Mouse (Mus musculus) retina, postnatal 1 day (tissue): ENCODE measurements around the gene Hgfac.

Source experiments
- DNase-seq: peaks from one replicate; pipeline ENCODE4 v3.0.0-alpha.2; 2012

Hgfac gene

DNA sequence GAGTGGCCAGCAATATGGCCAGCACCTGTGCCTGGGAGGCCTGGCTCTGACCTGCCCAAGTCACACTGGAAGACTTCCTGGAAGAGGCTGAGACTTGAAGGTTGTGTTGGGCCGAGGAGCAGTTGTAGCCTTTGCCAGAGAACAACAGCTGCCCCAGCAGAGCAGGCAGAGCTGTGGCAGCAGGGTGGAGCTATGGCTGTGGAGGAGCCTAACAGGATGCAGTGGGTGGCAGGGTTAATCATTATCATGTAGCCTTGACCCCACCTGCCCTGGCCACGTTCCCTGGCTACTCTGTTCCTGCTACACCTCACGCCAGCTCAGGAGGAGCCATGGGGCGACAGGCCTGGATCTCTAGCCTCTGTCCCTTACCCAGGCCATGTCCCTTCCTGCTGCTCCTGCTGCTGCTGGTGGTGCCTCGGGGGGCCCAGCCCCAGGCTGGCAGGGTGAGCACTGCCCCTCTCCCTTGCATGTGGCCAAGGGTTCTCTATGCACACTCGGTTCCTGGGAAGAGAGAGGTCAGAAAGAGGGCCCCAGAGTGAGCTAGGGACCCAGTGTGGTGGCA is at the start of gene Hgfac:
Gene Hgfac, plus strand, starts transcription at position 242 of the 562 bp plus-strand sequence.
- DNase-seq = no peak

DNA sequence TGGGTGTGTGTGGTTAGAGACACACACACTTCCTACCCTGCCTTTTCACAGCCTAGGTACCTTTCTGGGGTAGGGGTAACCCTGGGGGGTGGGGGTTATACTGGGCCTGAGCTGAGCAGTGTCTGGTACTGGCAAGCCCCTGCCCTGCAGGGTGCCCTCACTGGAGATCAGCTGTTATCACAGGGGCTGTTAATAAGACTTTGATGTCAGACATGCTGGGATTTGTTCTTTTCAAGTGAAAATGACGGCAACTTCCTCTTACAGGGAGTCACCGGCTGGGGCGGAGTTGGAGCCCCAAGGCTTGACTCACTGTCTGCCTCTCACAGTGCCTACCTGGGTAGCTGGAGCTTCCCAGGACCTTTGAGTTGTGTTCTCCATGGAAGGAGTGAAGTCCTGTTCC is 42.6 kb upstream of the Hgfac start:
- DNase-seq = no peak

- DNase-seq = no peak
Observed at GRCm38 (mm10) chr5:34999281-34999680, 42.0 kb upstream of the Hgfac start.

- DNase-seq = no peak
Observed at GRCm38 (mm10) chr5:35000323-35000722, 41.0 kb upstream of the Hgfac start.

- no peak for DNase-seq
Observed at GRCm38 (mm10) chr5:35001144-35001543, 40.2 kb upstream of the Hgfac start.

GRCm38 (mm10) chr5:35003611-35004162 is 37.6 kb upstream of the Hgfac start:
- no peak for DNase-seq

DNA sequence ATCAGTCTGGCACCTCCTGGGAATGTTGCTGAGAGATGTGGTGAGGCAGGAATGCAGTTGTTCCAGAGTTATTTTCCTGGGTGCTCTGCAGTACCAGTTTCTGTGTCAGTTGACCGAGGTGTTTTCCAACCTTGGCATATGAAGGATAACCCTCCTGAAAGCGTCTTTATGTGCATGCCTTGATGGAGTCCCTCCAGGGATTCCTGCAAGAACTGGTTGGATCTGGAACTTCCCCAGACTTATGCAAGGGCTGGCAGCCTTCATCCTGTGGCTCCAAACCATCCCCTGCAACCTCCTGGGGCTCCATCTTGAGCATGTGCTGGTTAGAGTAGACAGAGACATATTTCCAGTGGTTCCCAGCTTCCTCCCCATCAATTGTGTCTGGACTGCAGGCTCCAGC is 36.5 kb upstream of the Hgfac start:
- DNase-seq = no peak

DNA sequence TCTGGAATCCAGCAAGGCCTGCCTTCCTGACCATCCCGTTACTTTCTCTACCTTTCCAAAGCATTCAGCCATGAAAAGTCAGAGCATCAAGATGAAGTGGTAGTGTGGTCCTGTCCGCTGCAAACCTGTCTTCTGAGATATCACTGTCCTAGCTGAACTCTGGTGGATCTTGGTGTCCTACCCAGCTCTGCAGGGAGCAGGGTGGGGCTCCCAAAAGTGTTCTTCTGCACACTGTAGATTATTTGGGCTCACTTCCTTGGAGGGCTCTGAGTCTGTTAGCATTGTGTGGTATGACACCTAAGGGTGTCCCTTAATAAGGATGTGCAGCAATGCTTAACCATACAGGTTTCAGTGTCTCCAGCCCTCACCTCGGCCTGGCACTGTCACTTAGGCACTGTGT is 35.6 kb upstream of the Hgfac start:
- no peak for DNase-seq

DNA sequence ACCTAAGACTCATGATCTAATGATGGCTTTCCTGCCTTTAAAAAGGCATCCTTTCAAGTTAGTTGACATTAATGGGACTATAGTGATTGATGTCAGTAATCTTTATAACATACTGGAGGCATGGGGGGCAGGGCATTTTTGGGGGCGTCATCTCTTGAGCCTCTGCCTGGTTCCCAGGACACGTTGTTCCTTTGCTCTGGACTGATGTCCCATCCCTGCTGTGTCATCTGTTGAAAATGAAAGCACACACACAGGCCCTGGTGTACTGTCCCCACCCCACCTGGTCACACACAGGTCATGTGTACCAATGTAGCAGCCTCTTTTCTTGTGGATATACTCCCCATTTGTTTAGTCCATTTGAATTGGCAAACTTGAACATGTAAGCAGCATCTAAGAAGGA is 34.7 kb upstream of the Hgfac start:
- DNase-seq = no peak

- no peak for DNase-seq
Observed at GRCm38 (mm10) chr5:35009163-35009562, 32.1 kb upstream of the Hgfac start.

GRCm38 (mm10) chr5:35010656-35011055 is 30.7 kb upstream of the Hgfac start:
- DNase-seq = no peak

DNA sequence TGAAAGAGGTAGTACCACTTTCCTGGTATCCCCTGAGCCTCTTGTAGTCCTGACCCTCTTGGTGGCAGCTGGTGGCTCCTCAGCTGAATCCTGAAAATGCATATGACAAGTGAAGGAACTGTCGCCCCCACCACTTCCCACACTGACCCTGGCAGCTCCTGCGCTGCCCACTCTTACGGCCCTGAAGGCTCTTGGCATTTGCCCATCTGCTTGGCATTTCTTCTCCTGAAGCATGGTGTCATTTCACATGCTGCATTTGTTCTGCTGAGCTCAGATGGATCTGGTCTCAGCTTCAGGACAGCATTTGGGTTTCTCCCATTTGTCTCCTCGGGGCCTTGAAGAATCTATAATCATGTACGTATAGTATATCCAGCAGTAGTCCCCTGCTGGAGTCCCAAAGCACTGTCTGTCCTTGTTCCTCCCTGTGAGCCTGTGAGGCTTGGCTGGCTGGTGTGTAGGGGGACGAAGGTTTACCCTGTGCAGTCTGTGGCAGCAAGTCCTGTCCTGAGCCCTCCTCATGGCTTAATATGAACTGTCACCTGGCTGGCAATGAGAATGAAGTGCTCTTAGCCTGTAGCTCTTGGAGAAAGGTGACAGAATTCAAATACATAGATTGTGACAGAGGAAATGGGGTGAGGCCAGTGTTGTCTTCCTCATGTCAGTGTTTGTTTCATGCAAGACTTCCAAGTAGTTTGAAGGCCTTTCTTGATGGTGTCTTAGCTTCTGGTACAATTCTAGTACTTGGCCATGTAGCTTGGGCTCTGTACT is 30.0 kb upstream of the Hgfac start:
- peak; percentile 11 for DNase-seq

DNA sequence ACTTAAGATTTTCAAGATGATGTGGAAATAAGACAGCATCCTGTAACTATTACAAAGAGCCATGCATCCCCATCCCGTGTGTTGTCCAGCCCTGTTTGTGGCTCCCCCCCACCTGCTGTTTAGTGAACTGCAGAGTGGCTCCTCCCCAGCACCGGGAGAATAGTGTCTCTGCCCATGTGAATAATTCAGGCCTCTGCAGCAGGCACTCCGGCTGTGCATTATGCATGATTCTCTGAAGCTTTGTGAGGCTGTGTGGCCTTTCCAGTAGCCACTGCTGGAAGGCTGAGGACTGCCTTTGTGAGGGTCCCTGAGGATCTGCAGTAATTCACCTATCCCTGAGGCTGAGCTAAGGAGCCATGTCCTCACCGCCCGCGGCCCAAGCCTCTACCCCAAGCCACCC is 27.3 kb upstream of the Hgfac start:
- DNase-seq = peak; percentile 46

DNA sequence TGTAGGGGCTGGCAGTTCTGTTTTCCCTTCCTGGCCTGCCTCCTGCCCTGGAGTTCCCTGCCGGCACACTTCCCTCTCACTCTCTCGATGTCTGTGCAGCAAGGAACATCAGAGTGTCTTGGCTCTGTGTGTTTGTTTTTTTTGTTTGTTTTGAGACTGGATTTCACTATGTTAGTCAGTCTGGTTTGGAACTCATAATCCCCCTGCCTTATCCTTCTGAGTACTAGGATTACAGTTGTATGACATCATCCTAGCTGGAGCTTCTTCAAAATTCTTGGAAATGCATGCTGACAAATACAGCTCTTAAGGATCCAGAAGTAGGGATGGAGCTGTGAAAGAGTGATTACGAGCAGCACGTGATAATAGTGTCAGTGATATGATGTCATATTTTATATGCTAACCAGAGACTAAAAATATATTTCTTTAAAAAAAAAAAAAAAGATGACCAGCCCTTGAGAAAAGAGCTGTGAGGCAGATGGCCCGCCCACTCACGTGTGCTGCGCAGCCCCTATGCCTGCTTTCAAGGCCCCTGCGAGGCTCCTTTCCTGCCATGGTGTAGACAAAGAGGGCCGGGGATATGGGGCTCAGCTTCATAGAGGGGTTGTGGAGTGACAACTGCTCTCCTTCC is 21.5 kb upstream of the Hgfac start:
- no peak for DNase-seq

- no peak for DNase-seq
Observed at GRCm38 (mm10) chr5:35020410-35021241, 20.7 kb upstream of the Hgfac start.

DNA sequence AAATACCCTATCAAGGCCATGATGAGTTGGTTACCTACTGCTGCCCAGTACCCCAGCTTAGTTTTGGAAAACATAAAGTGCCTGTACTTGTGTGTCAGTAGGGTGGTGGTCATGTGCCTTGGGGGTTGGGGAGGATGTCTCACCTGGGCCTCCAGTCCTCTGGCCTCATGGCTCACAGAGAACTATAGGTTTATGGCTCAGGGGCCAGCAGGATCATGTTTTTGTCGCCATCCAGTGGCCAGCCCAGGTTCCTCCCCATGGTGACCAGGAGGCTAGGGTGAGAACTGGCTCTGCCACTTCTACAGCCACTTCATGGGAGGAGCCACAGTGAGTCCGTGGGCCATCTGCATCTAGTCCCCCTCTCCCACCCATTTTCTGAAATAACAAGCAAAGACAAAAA is 16.3 kb upstream of the Hgfac start:
- peak; percentile 57 for DNase-seq

DNA sequence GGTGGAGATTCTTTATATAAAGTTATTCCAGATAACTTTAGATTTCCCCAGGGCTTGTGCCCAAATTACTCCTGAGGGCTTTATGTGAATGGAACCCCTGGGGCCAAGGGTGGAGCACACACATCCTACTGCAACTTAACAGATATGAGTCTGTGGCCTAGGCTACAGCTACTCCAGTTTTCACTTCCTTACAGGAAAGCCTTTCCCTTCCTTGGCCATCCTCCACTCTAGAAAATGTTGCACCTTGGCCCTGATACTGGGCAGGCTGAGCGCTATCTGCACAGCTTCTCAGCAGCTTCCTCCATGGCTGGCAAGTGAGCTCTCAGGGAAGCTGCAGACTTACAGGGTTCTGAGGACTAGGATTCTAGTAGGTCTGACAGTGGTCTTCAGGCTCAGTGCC is 12.0 kb upstream of the Hgfac start:
- no peak for DNase-seq

DNA sequence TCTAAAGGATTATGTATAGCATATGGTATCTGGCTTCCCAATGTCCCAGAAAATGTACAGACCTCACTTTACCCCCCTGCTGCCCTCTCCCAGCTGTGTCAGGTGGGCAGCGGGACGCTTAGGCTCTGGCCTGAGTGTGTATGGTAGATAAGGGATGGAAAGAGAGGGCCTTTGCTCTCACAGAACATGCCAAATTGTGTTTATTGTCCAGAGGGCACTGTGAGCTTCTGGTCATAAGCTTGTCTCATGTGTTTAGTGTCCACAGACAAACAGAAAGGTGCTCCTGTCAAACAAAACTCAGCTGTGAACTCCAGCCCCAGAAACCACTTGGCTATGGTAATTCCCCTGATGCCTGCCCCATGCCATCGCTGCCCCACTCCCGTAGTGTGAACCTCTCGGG is 11.6 kb upstream of the Hgfac start:
- no peak for DNase-seq

GRCm38 (mm10) chr5:35033068-35033467 is 8.2 kb upstream of the Hgfac start:
- DNase-seq = no peak

DNA sequence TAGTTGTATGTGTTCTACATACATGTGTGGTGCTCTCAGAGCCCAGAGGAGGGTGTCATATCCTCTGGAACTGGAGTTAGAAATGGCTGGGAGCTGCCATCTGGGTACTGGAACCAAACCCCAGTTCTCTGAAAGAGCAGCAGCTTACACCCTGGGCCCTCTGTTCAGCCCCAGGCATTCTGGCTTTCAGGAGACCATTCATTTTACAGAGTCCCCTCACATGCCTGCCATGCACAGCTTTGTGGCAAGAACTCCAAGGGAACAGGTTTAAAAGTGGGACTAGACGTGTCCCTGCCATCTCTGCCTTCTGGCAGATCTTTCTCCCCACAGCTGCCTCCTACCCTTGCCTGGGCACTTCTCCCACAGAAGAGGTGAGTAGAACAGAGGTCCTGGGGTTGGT is 7.7 kb upstream of the Hgfac start:
- no peak for DNase-seq

GRCm38 (mm10) chr5:35035141-35035540 is 6.2 kb upstream of the Hgfac start:
- DNase-seq = no peak

GRCm38 (mm10) chr5:35035795-35036194 is 5.5 kb upstream of the Hgfac start:
- DNase-seq = no peak

- DNase-seq = no peak
Observed at GRCm38 (mm10) chr5:35037438-35037837, 3.9 kb upstream of the Hgfac start.
